Mouse (Mus musculus) CD4-positive naive resting alpha-beta T cell, adult 57 days (primary cell): ENCODE measurements around the gene Ermn. TPM values are rescaled to one million over a fixed set of nuclear protein-coding genes. Genes with fewer than 3 reads are reported as not detected.

Source experiments
- total RNA-seq: library from RNA; stranded (reverse); gene quantifications from one replicate; pipeline ENCODE4 v1.2.4, GENCODE M21; 2023

Ermn gene
- total RNA-seq, result not detected

GRCm38 (mm10) chr2:58052821-58053581 lies at the start of gene Ermn:
Gene Ermn (minus strand): TSS chr2:58052864.

GRCm38 (mm10) chr2:57997752-57998430 lies 54.8 kb downstream of the Ermn start, which contains the start of gene Galnt5:
Gene Galnt5 (plus strand): TSS chr2:57997884.

Other genes starting within 250 kb of the Ermn start
- gene Galnt5, start 55.0 kb downstream of the Ermn start, total RNA-seq, result not detected
- 1,005 TPM for gene Cytip, start 142.7 kb upstream of the Ermn start, total RNA-seq